Mouse (Mus musculus): ENCODE results near the gene Glipr2.

Glipr2 gene

GRCm38 (mm10) chr4:43957292-43957845 lies at the start of gene Glipr2:
Gene Glipr2, plus strand, starts transcription at chr4:43957401.
- in situ Hi-C loops (cut with MboI, MseI): loop anchor here (25.0 kb wide), 1 partner anchor 920 kb away; the partner anchor contains the start of genes Fam214b, Pigo and Stoml2

GRCm38 (mm10) chr4:43918221-43918620 lies 39.0 kb upstream of the Glipr2 start:
- in situ Hi-C loops (cut with MboI, MseI): no loop called here

- in situ Hi-C loops (cut with MboI, MseI): no loop called here
Measured at GRCm38 (mm10) chr4:43920602-43921001, 36.6 kb upstream of the Glipr2 start.

GRCm38 (mm10) chr4:43925125-43925524 lies 32.1 kb upstream of the Glipr2 start:
- in situ Hi-C loops (cut with MboI, MseI): loop anchor here (5.0 kb wide), 1 partner anchor 57 kb away; the partner anchor contains the start of gene Ccin

GRCm38 (mm10) chr4:43925779-43926178 lies 31.4 kb upstream of the Glipr2 start:
- in situ Hi-C loops (cut with MboI, MseI): loop anchor here (5.0 kb wide), 1 partner anchor 57 kb away; the partner anchor contains the start of gene Ccin

- in situ Hi-C loops (cut with MboI, MseI): loop anchor here (5.0 kb wide), 1 partner anchor 54 kb away; the partner anchor contains the start of gene Ccin
Measured at GRCm38 (mm10) chr4:43927826-43928225, 29.4 kb upstream of the Glipr2 start.

- in situ Hi-C loops (cut with MboI, MseI): no loop called here
Measured at GRCm38 (mm10) chr4:43931877-43932276, 25.3 kb upstream of the Glipr2 start.

GRCm38 (mm10) chr4:43936186-43936585 lies 21.0 kb upstream of the Glipr2 start:
- in situ Hi-C loops (cut with MboI, MseI): no loop called here

GRCm38 (mm10) chr4:43936749-43937674 lies 20.2 kb upstream of the Glipr2 start:
- in situ Hi-C loops (cut with MboI, MseI): no loop called here

GRCm38 (mm10) chr4:43941315-43941714 lies 15.9 kb upstream of the Glipr2 start:
- in situ Hi-C loops (cut with MboI, MseI): no loop called here

GRCm38 (mm10) chr4:43942421-43942820 lies 14.8 kb upstream of the Glipr2 start:
- in situ Hi-C loops (cut with MboI, MseI): no loop called here

GRCm38 (mm10) chr4:43947571-43947970 lies 9.6 kb upstream of the Glipr2 start:
- in situ Hi-C loops (cut with MboI, MseI): no loop called here

- in situ Hi-C loops (cut with MboI, MseI): loop anchor here (25.0 kb wide), 1 partner anchor 921 kb away; the partner anchor contains the start of genes Fam214b, Pigo and Stoml2
Measured at GRCm38 (mm10) chr4:43957846-43958461, 753 bp downstream of the Glipr2 start.

- in situ Hi-C loops (cut with MboI, MseI): loop anchor here (5.0 to 25.0 kb wide), 2 partner anchors 462 to 922 kb away; partner anchors contain the start of genes Arhgef39, Fam214b, Pigo and Stoml2
Measured at GRCm38 (mm10) chr4:43959523-43960179, 2.5 kb downstream of the Glipr2 start.

GRCm38 (mm10) chr4:43960207-43960606 lies 3.0 kb downstream of the Glipr2 start:
- in situ Hi-C loops (cut with MboI, MseI): loop anchor here (5.0 to 25.0 kb wide), 2 partner anchors 463 to 923 kb away; partner anchors contain the start of genes Arhgef39, Fam214b, Pigo and Stoml2

- in situ Hi-C loops (cut with MboI, MseI): loop anchor here (5.0 to 25.0 kb wide), 2 partner anchors 467 to 927 kb away; partner anchors contain the start of genes Arhgef39, Fam214b, Pigo and Stoml2
Measured at GRCm38 (mm10) chr4:43964326-43964833, 7.2 kb downstream of the Glipr2 start.

GRCm38 (mm10) chr4:43964951-43965684 lies 7.9 kb downstream of the Glipr2 start:
- in situ Hi-C loops (cut with MboI, MseI): loop anchor here (5.0 to 25.0 kb wide), 2 partner anchors 468 to 928 kb away; partner anchors contain the start of genes Arhgef39, Fam214b, Pigo and Stoml2

GRCm38 (mm10) chr4:43965856-43966535 lies 8.8 kb downstream of the Glipr2 start:
- in situ Hi-C loops (cut with MboI, MseI): loop anchor here (25.0 kb wide), 1 partner anchor 929 kb away; the partner anchor contains the start of genes Fam214b, Pigo and Stoml2

GRCm38 (mm10) chr4:43968650-43969049 lies 11.4 kb downstream of the Glipr2 start:
- in situ Hi-C loops (cut with MboI, MseI): loop anchor here (25.0 kb wide), 1 partner anchor 931 kb away; the partner anchor contains the start of genes Fam214b, Pigo and Stoml2
